Mouse (Mus musculus) monocyte, adult 59 days (primary cell): Measurements from ENCODE around the gene Zbtb9. TPM values are rescaled to one million over a fixed set of nuclear protein-coding genes. Genes with fewer than 3 reads are reported as not detected.

Experiments
- total RNA-seq, 2 experiments: library from RNA; stranded (reverse); gene quantifications; one replicate each; pipeline ENCODE4 v1.2.4; 2023

Gene Zbtb9
- total RNA-seq: 10 to 100 TPM; 10.5 to 11.1 TPM

GRCm38 (mm10) chr17:26972703-26973574, at the start of gene Zbtb9:
Gene Zbtb9 (plus strand): TSS chr17:26973167.

GRCm38 (mm10) chr17:26932839-26933398, 40.0 kb upstream of the Zbtb9 start, which contains the start of gene Phf1:
Gene Phf1 (plus strand): TSS chr17:26933052.

DNA sequence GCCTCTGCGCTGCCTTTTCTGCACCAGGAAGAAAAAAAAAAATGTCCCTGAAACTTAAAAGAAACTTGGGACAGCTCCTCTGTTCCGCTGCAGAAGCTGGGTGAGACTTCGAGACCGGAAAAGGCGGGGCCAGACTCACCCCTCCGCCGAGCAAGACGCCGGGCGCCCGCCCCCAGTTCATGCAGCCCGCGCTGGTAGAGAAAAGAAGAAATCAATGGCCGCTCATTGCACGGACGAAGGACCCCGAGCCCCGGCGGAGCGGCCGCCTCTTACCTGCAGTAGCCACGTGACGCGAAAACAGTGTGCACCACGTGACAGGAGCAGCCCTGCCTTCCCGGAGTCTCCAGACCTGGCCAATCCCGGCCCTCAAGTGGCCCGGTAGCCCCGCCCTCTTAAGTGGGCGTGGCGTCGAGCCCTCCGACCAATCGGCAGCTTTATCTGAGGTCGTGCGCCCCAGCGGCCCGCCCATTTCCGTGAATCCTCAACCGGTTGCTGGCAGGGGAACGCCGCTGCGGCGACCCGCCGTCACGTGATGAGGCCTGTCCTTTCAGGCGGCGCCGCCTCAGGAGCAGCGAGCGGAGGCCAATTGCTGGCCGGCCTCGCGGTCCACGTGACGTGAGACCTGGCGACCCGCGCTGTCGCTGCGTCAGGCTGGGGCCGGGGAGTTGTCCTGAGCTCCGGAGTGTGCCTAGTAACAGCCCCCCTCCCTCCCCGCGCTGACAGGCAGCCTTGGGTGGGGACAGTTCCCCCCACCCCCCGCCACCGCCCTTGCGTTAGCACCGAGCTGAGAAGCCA, 33.6 kb upstream of the Zbtb9 start, which contains the start of gene Cuta:
Cuta (minus strand) TSS at position 392 of the 795 bp plus-strand sequence.

DNA sequence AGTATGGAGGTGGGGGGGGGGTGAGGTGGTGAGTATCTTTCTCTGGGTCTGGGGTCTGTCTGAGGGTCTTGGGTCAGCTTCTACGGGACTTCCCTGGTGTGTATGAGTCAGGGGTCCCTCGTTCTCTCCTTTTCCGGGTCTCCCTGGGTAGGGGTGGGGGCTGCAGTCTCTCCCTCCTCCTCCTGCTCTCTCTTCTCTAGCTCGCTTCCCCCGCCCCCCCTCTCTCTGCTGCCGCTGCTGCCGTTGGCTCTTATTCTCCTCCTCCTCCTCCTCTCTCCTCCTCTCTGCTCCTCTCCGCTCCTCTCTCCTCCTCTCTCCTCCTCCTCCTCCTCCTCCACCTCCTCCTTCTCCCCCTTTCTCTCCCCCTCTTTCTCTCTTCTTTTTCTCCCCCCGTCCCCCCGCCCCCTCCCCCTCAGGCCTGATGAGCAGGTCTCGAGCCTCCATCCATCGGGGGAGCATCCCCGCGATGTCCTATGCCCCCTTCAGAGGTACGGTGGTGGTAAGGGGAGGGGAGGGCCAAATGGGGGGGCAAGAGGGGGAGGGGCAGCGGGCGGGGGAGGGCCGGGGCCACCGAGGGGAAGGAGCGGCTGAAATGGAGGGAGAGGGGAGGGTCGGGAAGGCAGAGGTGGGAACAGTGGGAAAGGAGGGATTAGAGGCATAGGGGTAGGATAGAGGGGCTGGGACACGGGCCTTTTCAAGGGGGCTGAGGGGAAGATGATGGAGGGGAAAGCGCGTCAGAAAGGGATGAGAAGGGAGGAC, 31.8 kb upstream of the Zbtb9 start, which contains the start of gene Syngap1:
Syngap1 (plus strand) TSS at position 223 of the 759 bp plus-strand sequence.

GRCm38 (mm10) chr17:27028909-27029308, 55.9 kb downstream of the Zbtb9 start, which contains the start of gene Bak1:
Gene Bak1 (minus strand): TSS chr17:27029009.

DNA sequence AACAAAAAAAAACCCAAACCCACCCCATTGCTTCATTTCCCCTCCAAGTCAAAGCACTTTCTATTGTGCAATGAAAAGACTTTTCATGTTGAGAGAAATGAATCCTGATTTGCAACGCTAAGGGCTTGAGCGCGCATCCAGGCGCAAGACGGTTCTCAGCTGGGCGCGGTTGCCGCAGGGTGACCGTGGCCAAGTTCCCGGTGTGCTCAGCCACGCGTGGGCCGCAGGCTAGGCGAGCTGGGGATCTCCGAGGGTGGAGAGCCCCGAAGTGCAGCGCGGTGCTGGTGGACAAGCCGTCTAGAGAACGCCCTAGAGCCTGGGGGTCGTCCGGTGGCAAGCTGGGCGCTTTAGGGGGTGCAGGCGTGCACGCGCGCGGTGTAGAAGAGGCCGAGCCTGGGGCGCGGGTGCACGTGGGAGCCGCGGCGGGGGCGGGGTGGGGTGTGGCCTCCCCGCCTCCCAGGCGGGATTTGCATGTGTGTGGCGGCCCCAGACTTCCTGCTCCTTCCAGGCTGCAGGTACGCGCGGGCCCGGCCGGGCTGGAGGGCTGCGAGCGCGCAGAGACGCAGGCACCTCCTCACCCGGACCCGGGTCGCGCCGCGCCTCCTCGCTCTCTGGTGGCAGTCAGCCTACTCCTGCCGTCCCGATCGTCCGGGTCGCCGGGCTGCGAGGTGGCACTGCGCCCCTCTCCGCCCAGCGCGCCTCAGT, 84.0 kb downstream of the Zbtb9 start, which contains the start of gene Itpr3:
Itpr3 (plus strand) TSS at position 493 of the 705 bp plus-strand sequence.

Other genes with a start within 250 kb of the Zbtb9 start
- gene Bnip1, start 192.1 kb upstream of the Zbtb9 start, total RNA-seq: 10 to 100 TPM; 14.9 to 16.1 TPM
- under 1 TPM in 1 of 2 experiments, not detected in 1; 0.33 TPM for gene Nkx2-5, start 128.2 kb upstream of the Zbtb9 start, total RNA-seq
- gene Kifc5b, start 56.1 kb upstream of the Zbtb9 start, total RNA-seq: 1 to 10 TPM; 1.3 to 2.1 TPM
- gene Phf1, start 40.1 kb upstream of the Zbtb9 start, total RNA-seq: 10 to 100 TPM; 33.5 to 36.3 TPM
- gene Cuta, start 33.6 kb upstream of the Zbtb9 start, total RNA-seq: 10 to 100 TPM; 84.9 to 92.8 TPM
- 1 to 10 TPM; 1.8 to 4.4 TPM for gene Syngap1, start 31.9 kb upstream of the Zbtb9 start, total RNA-seq
- gene Bak1, start 55.8 kb downstream of the Zbtb9 start, total RNA-seq: 100 to 1,000 TPM; 100 to 107 TPM
- gene Itpr3, start 84.1 kb downstream of the Zbtb9 start, total RNA-seq: 10 to 100 TPM; 10.4 to 10.6 TPM
- 10 to 100 TPM; 51.8 to 64.8 TPM for gene Uqcc2, start 160.7 kb downstream of the Zbtb9 start, total RNA-seq
- gene Ip6k3, start 194.6 kb downstream of the Zbtb9 start, total RNA-seq: 10 to 100 TPM in 1 of 2 experiments, 1 to 10 TPM in 1; 9.6 to 12.1 TPM
- 10 to 100 TPM; 67.5 to 75.6 TPM for gene Lemd2, start 231.3 kb downstream of the Zbtb9 start, total RNA-seq